Mouse (Mus musculus): Measurements from ENCODE around the gene Gm37240.

DNA sequence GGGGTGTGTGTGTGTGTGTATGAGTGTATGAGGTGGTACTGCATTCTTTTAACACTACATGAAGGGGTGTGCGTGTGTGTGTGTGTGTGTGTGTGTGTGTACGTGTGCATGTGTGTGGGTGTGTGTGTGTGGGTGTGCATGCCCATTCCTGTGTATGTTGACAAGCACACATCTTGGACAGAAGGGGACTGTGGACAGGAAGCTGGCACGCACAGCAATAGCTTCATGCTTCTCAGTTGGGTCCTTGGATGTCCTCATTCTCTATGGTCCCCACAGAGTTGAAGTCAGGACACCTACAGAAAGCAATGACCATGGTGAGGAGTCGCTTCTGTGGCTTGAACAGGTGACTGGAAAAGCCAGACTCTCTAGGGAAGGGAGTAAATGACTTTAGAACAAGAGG is 1223.5 kb downstream of the Gm37240 start:
- TF ChIP-seq CTCF (IDR thresholded peaks at IDR 0.05; ENCODE audit: borderline replicate concordance, insufficient read depth, low read length) (no peak), POLR2A (IDR thresholded peaks at IDR 0.05; ENCODE audit: low read depth, low read length) (no peak)
